In genomic region chr9:103225464-103225863, GRCm38 (mm10) we compare ENCODE assay signal across 10 mouse cellular contexts. TPM values are rescaled to one million over a fixed set of nuclear protein-coding genes. Genes with fewer than 3 reads are reported as not detected.
DNase-seq lines count a peak whose midpoint lies in the region; ATAC-seq and TF ChIP-seq lines count a peak whose summit lies in the region.
"Had no signal": no experiment of that assay in that cellular context is flagged by ENCODE, and none has a peak within 500 bp of the region (broad histone marks: within the 10 kb centered on the region; RNA-seq: fewer than 3 reads in every experiment).

No protein-coding gene starts in this region.

- ATAC-seq in kidney, embryonic 15.5 days (replicated peaks; ENCODE audit: low FRiP score) = no peak; the same call in 1 of the 2 replicates
- no peak; the same call in 1 of the 2 replicates for ATAC-seq in stomach, postnatal 0 days (ENCODE audit: low FRiP score, low TSS enrichment)

- DNase-seq in kidney, adult 9 months = peak; percentile 27
- peak; percentile 76 for DNase-seq in R1 (ENCODE audit: low read depth, low spot score)
- peak; percentile 35 to 42 for DNase-seq in kidney, postnatal 4 days
- DNase-seq in stomach, postnatal 0 days (ENCODE audit: low spot score) = peak; percentile 40
- DNase-seq in layer of hippocampus, postnatal 14 days (ENCODE audit: low spot score in 2 of 2) = no peak
- DNase-seq in adrenal gland, postnatal 4 days (ENCODE audit: low spot score in 2 of 2) = no peak
- DNase-seq in layer of hippocampus, adult 8-10 months (ENCODE audit: low spot score in 2 of 2) = no peak
- DNase-seq: cerebellum, postnatal 36 days had no signal

- no peak overlapping the region for H3K9ac ChIP-seq in kidney, embryonic 15.5 days
- H3K9ac ChIP-seq in stomach, postnatal 0 days (ENCODE audit: low read length) = no peak overlapping the region
- H3K9ac ChIP-seq: limb, embryonic 12.5 days had no signal

- no peaks in the 10 kb centered on the region for H3K36me3 ChIP-seq in kidney, embryonic 15.5 days
- H3K36me3 ChIP-seq in stomach, postnatal 0 days (ENCODE audit: control insufficient read depth, insufficient read depth, low read length) = no peaks in the 10 kb centered on the region
- H3K36me3 ChIP-seq: limb, embryonic 12.5 days had no signal

- H3K4me2 ChIP-seq in kidney, embryonic 15.5 days = no peak overlapping the region
- H3K4me2 ChIP-seq in stomach, postnatal 0 days (replicated peaks; ENCODE audit: low read depth) = no peak overlapping the region
- H3K4me2 ChIP-seq: limb, embryonic 12.5 days had no signal

- peaks cover 2% of the 10 kb centered on the region; the same call in 1 of the 2 replicates for H3K4me1 ChIP-seq in kidney, embryonic 15.5 days
- H3K4me1 ChIP-seq in stomach, postnatal 0 days (replicated peaks; ENCODE audit: control insufficient read depth, insufficient read depth) = no peaks in the 10 kb centered on the region
- H3K4me1 ChIP-seq: limb, embryonic 12.5 days had no signal

- H3K9me3 ChIP-seq in kidney, embryonic 15.5 days (replicated peaks) = no peaks in the 10 kb centered on the region
- H3K9me3 ChIP-seq in stomach, postnatal 0 days (ENCODE audit: control insufficient read depth, low read length) = no peaks in the 10 kb centered on the region
- H3K9me3 ChIP-seq: limb, embryonic 12.5 days had no signal

- no peak overlapping the region for H3K27ac ChIP-seq in kidney, embryonic 15.5 days
- no peak overlapping the region for H3K27ac ChIP-seq in stomach, postnatal 0 days (replicated peaks)
- H3K27ac ChIP-seq: limb, embryonic 12.5 days had no signal

- peak; percentile 77 for TF ChIP-seq CTCF in stomach, postnatal 0 days (IDR thresholded peaks at IDR 0.05; ENCODE audit: low read depth)

- H3K27me3 ChIP-seq in kidney, embryonic 15.5 days = no peaks in the 10 kb centered on the region
- no peaks in the 10 kb centered on the region for H3K27me3 ChIP-seq in stomach, postnatal 0 days (ENCODE audit: control insufficient read depth, insufficient read depth, low read length)
- H3K27me3 ChIP-seq: limb, embryonic 12.5 days had no signal

- TF ChIP-seq EP300 in stomach, postnatal 0 days (optimal IDR thresholded peaks at IDR 0.05) = no peak

- no peak overlapping the region for H3K4me3 ChIP-seq in kidney, embryonic 15.5 days (replicated peaks)
- no peak overlapping the region for H3K4me3 ChIP-seq in stomach, postnatal 0 days (ENCODE audit: low read depth, low read length)
- H3K4me3 ChIP-seq: limb, embryonic 12.5 days had no signal

- 75% methylated on average over 3 of the region's 3 CpGs for WGBS in kidney, embryonic 15.5 days
- WGBS in stomach, postnatal 0 days = 61% methylated on average over 3 of the region's 3 CpGs

RNA-seq across cellular contexts. Expression of gene Gm20425, which starts 4.6 kb away (rescaled TPM):
- 1.1 and 3.9 TPM in 2 replicates for polyA plus RNA-seq in kidney, embryonic 15.5 days (2015; fragmentation: Nextera tagmentation; extraction: Ambion mirVana)
- polyA plus RNA-seq in stomach, postnatal 0 days (2015; fragmentation: Nextera tagmentation; extraction: Ambion mirVana) = 9.3 and 10.4 TPM in 2 replicates
- total RNA-seq in layer of hippocampus, postnatal 14 days (2021) = 1 to 10 TPM; 5.6 to 6.0 TPM
- total RNA-seq in adrenal gland, postnatal 4 days (2021) = 10 to 100 TPM; 12.4 to 14.8 TPM
- total RNA-seq in layer of hippocampus, adult 8-10 months (2022) = 10 to 100 TPM in 3 of 4 experiments, 1 to 10 TPM in 1; 7.4 to 13.1 (median 12.1) TPM

RNA-seq across cellular contexts. Expression of gene Trf, which starts 4.8 kb away (rescaled TPM):
- polyA plus RNA-seq in kidney, embryonic 15.5 days (2015; fragmentation: Nextera tagmentation; extraction: Ambion mirVana) = 66.2 and 161 TPM in 2 replicates
- polyA plus RNA-seq in stomach, postnatal 0 days (2015; fragmentation: Nextera tagmentation; extraction: Ambion mirVana) = 83.4 and 105 TPM in 2 replicates
- 10 to 100 TPM; 62.7 to 63.9 TPM for total RNA-seq in layer of hippocampus, postnatal 14 days (2021)
- 1,000 to 10,000 TPM in 1 of 2 experiments, 100 to 1,000 TPM in 1; 136 to 2,496 TPM for total RNA-seq in adrenal gland, postnatal 4 days (2021)
- 100 to 1,000 TPM; 300 to 648 (median 402) TPM for total RNA-seq in layer of hippocampus, adult 8-10 months (2022)

RNA-seq across cellular contexts. Expression of gene Srprb, which starts 23.5 kb away (rescaled TPM):
- 58.7 and 62.9 TPM in 2 replicates for polyA plus RNA-seq in kidney, embryonic 15.5 days (2015; fragmentation: Nextera tagmentation; extraction: Ambion mirVana)
- 29.4 and 33.7 TPM in 2 replicates for polyA plus RNA-seq in stomach, postnatal 0 days (2015; fragmentation: Nextera tagmentation; extraction: Ambion mirVana)
- 10 to 100 TPM; 20.2 to 22.8 TPM for total RNA-seq in layer of hippocampus, postnatal 14 days (2021)
- total RNA-seq in adrenal gland, postnatal 4 days (2021) = 10 to 100 TPM; 27.2 to 27.6 TPM
- 10 to 100 TPM; 19.5 to 22.9 (median 22.1) TPM for total RNA-seq in layer of hippocampus, adult 8-10 months (2022)

Comparison
In these comparisons a context has a peak if more than half of its experiments do, and no peak if none do; other contexts are left out.
1. DNase-seq: peak in kidney, adult 9 months (single experiment), R1 (single experiment), kidney, postnatal 4 days (2 of 2) and stomach, postnatal 0 days (single experiment); none in layer of hippocampus, postnatal 14 days (0 of 2), adrenal gland, postnatal 4 days (0 of 2) and layer of hippocampus, adult 8-10 months (0 of 2).